Mouse (Mus musculus) spleen, adult 2 months (tissue): ENCODE data around the gene Kidins220. TPM values are rescaled to one million over a fixed set of nuclear protein-coding genes. Genes with fewer than 3 reads are reported as not detected.

Experiments
- DNase-seq, 2 experiments: peaks; one replicate each; pipeline versions ENCODE4 v3.0.0 to v3.0.0-alpha.2; 2012 to 2021; ENCODE audit warnings: low spot score in 2 of 2, low read depth in 1 of 2
- H3K27ac ChIP-seq: fragments of 200-500 bp; 2 replicates; pipeline ENCODE4 v1.5.1; 2012; ENCODE audit warnings: low read length, inconsistent platforms; ENCODE audit not compliant: insufficient read depth
- H3K27me3 ChIP-seq: fragments of 200-500 bp; 2 replicates; pipeline ENCODE4 v1.6.1; 2012; ENCODE audit warnings: mild to moderate bottlenecking, moderate library complexity, low read length, inconsistent platforms; ENCODE audit not compliant: control insufficient read depth, insufficient read depth
- H3K36me3 ChIP-seq: fragments of 200-500 bp; 2 replicates; pipeline ENCODE4 v1.6.1; 2012; ENCODE audit warnings: mild to moderate bottlenecking, low read length, inconsistent platforms; ENCODE audit not compliant: control insufficient read depth, insufficient read depth
- H3K4me1 ChIP-seq: fragments of 200-500 bp; 2 replicates; pipeline ENCODE4 v1.6.1; 2011; ENCODE audit warnings: inconsistent platforms; ENCODE audit not compliant: control insufficient read depth, insufficient read depth, insufficient read length
- H3K4me3 ChIP-seq: fragments of 200-500 bp; 2 replicates; pipeline ENCODE4 v1.5.1; 2011; ENCODE audit warnings: mild to moderate bottlenecking, inconsistent platforms; ENCODE audit not compliant: insufficient read depth, insufficient read length; ENCODE audit errors: extremely low read depth
- CTCF ChIP-seq: fragments of 200-500 bp; IDR thresholded peaks from 2 replicates; pipeline ENCODE4 v1.5.1; 2011; ENCODE audit warnings: mild to moderate bottlenecking, inconsistent platforms; ENCODE audit not compliant: insufficient read depth, insufficient read length, insufficient replicate concordance; ENCODE audit errors: extremely low read depth
- POLR2A ChIP-seq: fragments of 200-500 bp; IDR thresholded peaks from 2 replicates; pipeline ENCODE4 v1.6.1; 2011; ENCODE audit warnings: low read depth, low read length, inconsistent platforms
- WGBS: fragments of 180-500 bp; shearing (Covaris S2); methylation state at CpG from one replicate; pipeline ENCODE4 v1.1.7; 2018; 5-methylcytosine and 5-hydroxymethylcytosine counted together
- polyA plus RNA-seq: library from polyadenylated mRNA; depleted of rRNA; stranded (reverse); fragments of >200 nt; gene quantifications from 2 replicates; pipeline ENCODE4 v1.2.3, GENCODE M21; 2012

The Kidins220 gene
- polyA plus RNA-seq, 1 experiment = 22.2 TPM

- no peak for DNase-seq
- whole genome bisulfite sequencing = 89% methylated on average over 9 of the region's 9 CpGs
- Histone ChIP-seq H3K36me3 (peaks cover 10% of the 10 kb centered on the region), H3K27ac (no peak overlapping the region), H3K4me3 (no peak overlapping the region), H3K27me3 (no peaks in the 10 kb centered on the region), H3K4me1 (no peaks in the 10 kb centered on the region)
- TF ChIP-seq POLR2A (no peak), CTCF (no peak)
Observed at GRCm38 (mm10) chr12:25024862-25025545, 50.3 kb downstream of the Kidins220 start.

- Histone ChIP-seq H3K36me3 (peaks cover 4% of the 10 kb centered on the region; the same call in 1 of the 2 replicates), H3K4me1 (no peaks in the 10 kb centered on the region), H3K27me3 (no peaks in the 10 kb centered on the region), H3K4me3 (no peak overlapping the region), H3K27ac (no peak overlapping the region)
- no peak for TF ChIP-seq POLR2A
- TF ChIP-seq CTCF = no peak
- 95% methylated on average over 7 of the region's 7 CpGs for WGBS
- DNase-seq = no peak
Observed at GRCm38 (mm10) chr12:25026308-25026707, 51.6 kb downstream of the Kidins220 start.

- DNase-seq = peak in 1 of 2 experiments; percentile 23
- H3K4me3 ChIP-seq = no peak overlapping the region
- TF ChIP-seq CTCF (peak; percentile 37; the same call in 1 of the 2 replicates), POLR2A (no peak)
- 55% methylated on average over 2 of the region's 2 CpGs for WGBS
- H3K4me1 ChIP-seq = no peaks in the 10 kb centered on the region
- no peaks in the 10 kb centered on the region for H3K27me3 ChIP-seq
- H3K36me3 ChIP-seq = peaks cover 7% of the 10 kb centered on the region
- no peak overlapping the region for H3K27ac ChIP-seq
Observed at GRCm38 (mm10) chr12:25027416-25027815, 52.7 kb downstream of the Kidins220 start.

- peaks cover 12% of the 10 kb centered on the region for H3K36me3 ChIP-seq
Observed at GRCm38 (mm10) chr12:25033662-25034337, 59.1 kb downstream of the Kidins220 start.

GRCm38 (mm10) chr12:25034338-25034953, 59.7 kb downstream of the Kidins220 start:
- H3K27me3 ChIP-seq = no peaks in the 10 kb centered on the region
- H3K36me3 ChIP-seq = peaks cover 12% of the 10 kb centered on the region
- no peak for DNase-seq
- H3K27ac ChIP-seq = no peak overlapping the region
- no peaks in the 10 kb centered on the region for H3K4me1 ChIP-seq
- H3K4me3 ChIP-seq = no peak overlapping the region
- TF ChIP-seq CTCF = no peak
- TF ChIP-seq POLR2A = no peak
- WGBS = 87% methylated on average over 8 of the region's 8 CpGs

More at GRCm38 (mm10) chr12:25033662-25034337, 59.1 kb downstream of the Kidins220 start:
- Histone ChIP-seq H3K4me3 (no peak overlapping the region), H3K4me1 (no peaks in the 10 kb centered on the region), H3K27ac (no peak overlapping the region), H3K27me3 (no peaks in the 10 kb centered on the region)
- no peak for DNase-seq
- no peak for TF ChIP-seq CTCF
- no peak for TF ChIP-seq POLR2A
- 79% methylated on average over 9 of the region's 9 CpGs for WGBS

GRCm38 (mm10) chr12:25036024-25036423, 61.3 kb downstream of the Kidins220 start:
- no peak overlapping the region for H3K27ac ChIP-seq
- TF ChIP-seq POLR2A = no peak
- TF ChIP-seq CTCF = no peak
- H3K36me3 ChIP-seq = peaks cover 16% of the 10 kb centered on the region
- DNase-seq = no peak
- no peaks in the 10 kb centered on the region for H3K4me1 ChIP-seq
- no peak overlapping the region for H3K4me3 ChIP-seq
- 68% methylated on average over 3 of the region's 3 CpGs for WGBS
- no peaks in the 10 kb centered on the region for H3K27me3 ChIP-seq
